Mouse (Mus musculus) liver, adult 2 months (tissue): ENCODE results near the gene Sept9. TPM values are rescaled to one million over a fixed set of nuclear protein-coding genes. Genes with fewer than 3 reads are reported as not detected.

Experiments
- DNase-seq: peaks from one replicate; pipeline ENCODE4 v3.0.0-alpha.2; 2011; ENCODE audit warnings: low read depth, low spot score; ENCODE audit errors: extremely low read depth
- H3K27ac ChIP-seq: fragments of 200-500 bp; replicated peaks from 2 replicates; pipeline ENCODE4 v1.5.1; 2012; ENCODE audit warnings: low read depth, mild to moderate bottlenecking, control low read depth, inconsistent platforms, low read length; ENCODE audit not compliant: insufficient read depth
- H3K27me3 ChIP-seq: fragments of 200-500 bp; 2 replicates; pipeline ENCODE4 v1.6.1; 2012; ENCODE audit warnings: mild to moderate bottlenecking, moderate library complexity, low read length, inconsistent platforms; ENCODE audit not compliant: control insufficient read depth, insufficient read depth
- H3K36me3 ChIP-seq: fragments of 200-500 bp; 2 replicates; pipeline ENCODE4 v1.6.1; 2012; ENCODE audit warnings: low read length, inconsistent platforms; ENCODE audit not compliant: control insufficient read depth, insufficient read depth
- H3K4me1 ChIP-seq: fragments of 200-500 bp; 2 replicates; pipeline ENCODE4 v1.6.1; 2011; ENCODE audit warnings: low read length; ENCODE audit not compliant: control insufficient read depth, insufficient read depth
- H3K4me3 ChIP-seq: fragments of 200-500 bp; 2 replicates; pipeline ENCODE4 v1.5.1; 2011; ENCODE audit warnings: low read depth, mild to moderate bottlenecking, control low read depth, low read length, moderate library complexity; ENCODE audit not compliant: insufficient read depth
- H3K79me2 ChIP-seq: fragments of 200-500 bp; 2 replicates; pipeline ENCODE4 v1.6.1; 2012; ENCODE audit warnings: inconsistent platforms, mild to moderate bottlenecking, low read length, moderate library complexity; ENCODE audit not compliant: control insufficient read depth, insufficient read depth
- H3K9ac ChIP-seq: fragments of 200-500 bp; 2 replicates; pipeline ENCODE4 v1.6.1; 2012; ENCODE audit warnings: low read depth, mild to moderate bottlenecking, control low read depth, inconsistent platforms, low read length
- CTCF ChIP-seq: fragments of 200-500 bp; IDR thresholded peaks from 2 replicates; pipeline ENCODE4 v1.5.1; 2011; ENCODE audit warnings: low read depth, low read length, control low read depth
- POLR2A ChIP-seq: fragments of 200-500 bp; IDR thresholded peaks from 2 replicates; pipeline ENCODE4 v1.6.1; 2011; ENCODE audit warnings: low read length, control low read depth; ENCODE audit not compliant: insufficient read depth; ENCODE audit errors: extremely low read depth
- WGBS: fragments of 180-500 bp; shearing (Covaris S2); methylation state at CpG from one replicate; pipeline ENCODE4 v1.1.7; 2018; 5-methylcytosine and 5-hydroxymethylcytosine counted together
- polyA plus RNA-seq: library from polyadenylated mRNA; depleted of rRNA; stranded (reverse); fragments of >200 nt; gene quantifications from 2 replicates; pipeline ENCODE4 v1.2.3, GENCODE M21; 2012
- total RNA-seq: library from RNA; depleted of rRNA; stranded (reverse); fragments of >200 nt; gene quantifications from 2 replicates; pipeline ENCODE4 v1.2.3, GENCODE M21; 2014

Sept9 gene
- total and polyA plus RNA-seq, 2 experiments = 18.8 to 21.2 TPM

DNA sequence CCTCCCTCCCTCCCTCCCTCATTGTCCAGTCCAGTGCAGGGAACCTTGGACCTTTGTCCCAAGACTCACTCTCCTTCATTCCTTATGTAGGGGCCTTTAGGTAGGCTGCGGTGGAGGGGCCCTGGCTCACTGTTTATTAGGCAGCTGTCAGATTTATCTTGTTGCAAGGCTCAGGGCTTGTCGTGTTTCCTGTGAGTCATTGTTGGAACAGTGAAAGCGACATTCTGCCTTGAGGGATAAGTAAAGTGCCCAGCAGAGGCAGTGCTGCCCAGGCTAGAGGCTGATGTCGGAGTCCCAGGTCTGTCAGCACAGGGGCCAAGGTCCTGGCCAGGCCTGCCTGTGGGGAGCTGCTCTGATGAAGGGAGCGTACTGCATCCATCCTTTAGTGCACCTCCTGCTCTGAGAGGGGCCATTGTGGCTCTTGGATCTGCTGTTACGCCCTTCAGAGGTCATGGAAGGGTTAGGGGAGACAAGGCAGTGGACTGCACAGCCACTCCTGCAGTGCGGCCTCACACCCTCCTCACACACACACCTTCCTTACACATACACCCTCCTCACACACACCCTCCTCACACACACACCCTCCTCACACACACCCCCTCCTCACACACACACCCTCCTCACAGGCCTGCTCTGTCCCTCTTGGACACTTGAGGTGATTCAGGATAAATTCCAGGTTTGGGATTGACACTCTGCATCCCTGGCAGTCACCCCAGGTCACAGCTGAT is 45.2 kb upstream of the Sept9 start:
- Histone ChIP-seq H3K79me2 (no peaks in the 10 kb centered on the region), H3K4me1 (no peaks in the 10 kb centered on the region), H3K36me3 (peaks cover 8% of the 10 kb centered on the region; the same call in 1 of the 2 replicates), H3K27me3 (no peaks in the 10 kb centered on the region), H3K27ac (no peak overlapping the region), H3K4me3 (no peak overlapping the region), H3K9ac (no peak overlapping the region)
- DNase-seq = no peak
- WGBS = 82% methylated on average over 7 of the region's 7 CpGs
- TF ChIP-seq POLR2A (no peak), CTCF (no peak)

DNA sequence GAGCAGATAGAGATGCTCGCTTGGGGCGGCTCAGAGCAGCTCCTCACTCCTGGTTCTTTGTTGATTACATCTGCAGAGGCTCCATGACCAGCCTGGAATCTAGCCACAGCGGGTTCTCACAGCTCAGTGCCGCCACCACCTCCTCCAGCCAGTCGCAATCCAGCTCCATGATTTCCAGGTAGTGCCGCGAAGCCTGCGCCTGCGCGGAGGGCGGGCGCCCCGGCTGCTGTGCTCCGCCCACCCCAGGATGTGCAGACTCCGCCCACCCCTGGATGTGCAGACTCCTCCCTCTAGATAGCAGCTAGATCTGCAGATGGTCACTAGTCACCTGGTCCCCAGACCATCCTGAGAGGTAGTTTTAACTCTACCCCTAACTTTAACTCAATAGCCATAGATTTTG is 42.7 kb upstream of the Sept9 start:
- 63% methylated on average over 15 of the region's 15 CpGs for WGBS
- no peak overlapping the region for H3K4me3 ChIP-seq
- no peak overlapping the region for H3K9ac ChIP-seq
- H3K79me2 ChIP-seq = no peaks in the 10 kb centered on the region
- H3K27me3 ChIP-seq = no peaks in the 10 kb centered on the region
- TF ChIP-seq POLR2A (no peak), CTCF (no peak)
- DNase-seq = no peak
- no peak overlapping the region for H3K27ac ChIP-seq
- H3K4me1 ChIP-seq = no peaks in the 10 kb centered on the region
- H3K36me3 ChIP-seq = no peaks in the 10 kb centered on the region; the same call in 1 of the 2 replicates

DNA sequence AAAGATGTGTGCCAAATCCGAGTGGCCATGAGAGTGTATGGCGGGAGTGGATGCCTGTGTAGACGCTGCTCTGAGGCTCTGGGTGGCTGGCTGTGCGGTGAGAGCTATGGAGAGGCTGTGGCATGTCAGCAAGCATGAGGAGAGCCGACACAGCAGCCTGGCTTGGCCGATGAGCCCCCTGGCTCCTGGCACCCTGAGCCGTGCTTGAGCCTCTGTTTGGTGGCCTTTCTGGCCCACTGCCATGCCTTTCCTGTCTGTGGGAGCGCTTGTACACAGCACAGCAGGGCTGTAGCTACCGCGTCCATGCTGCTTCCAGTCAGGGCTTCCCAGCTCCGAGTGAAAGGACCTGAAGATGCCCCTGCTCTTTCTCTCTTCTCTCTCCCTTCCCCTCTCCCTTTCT is 41.1 kb upstream of the Sept9 start:
- no peaks in the 10 kb centered on the region for H3K79me2 ChIP-seq
- H3K4me1 ChIP-seq = no peaks in the 10 kb centered on the region
- H3K36me3 ChIP-seq = no peaks in the 10 kb centered on the region; the same call in 1 of the 2 replicates
- no peak for TF ChIP-seq CTCF
- no peak for TF ChIP-seq POLR2A
- no peak overlapping the region for H3K9ac ChIP-seq
- 87% methylated on average over 11 of the region's 11 CpGs for WGBS
- H3K27ac ChIP-seq = no peak overlapping the region
- H3K4me3 ChIP-seq = no peak overlapping the region
- no peak for DNase-seq
- H3K27me3 ChIP-seq = no peaks in the 10 kb centered on the region

DNA sequence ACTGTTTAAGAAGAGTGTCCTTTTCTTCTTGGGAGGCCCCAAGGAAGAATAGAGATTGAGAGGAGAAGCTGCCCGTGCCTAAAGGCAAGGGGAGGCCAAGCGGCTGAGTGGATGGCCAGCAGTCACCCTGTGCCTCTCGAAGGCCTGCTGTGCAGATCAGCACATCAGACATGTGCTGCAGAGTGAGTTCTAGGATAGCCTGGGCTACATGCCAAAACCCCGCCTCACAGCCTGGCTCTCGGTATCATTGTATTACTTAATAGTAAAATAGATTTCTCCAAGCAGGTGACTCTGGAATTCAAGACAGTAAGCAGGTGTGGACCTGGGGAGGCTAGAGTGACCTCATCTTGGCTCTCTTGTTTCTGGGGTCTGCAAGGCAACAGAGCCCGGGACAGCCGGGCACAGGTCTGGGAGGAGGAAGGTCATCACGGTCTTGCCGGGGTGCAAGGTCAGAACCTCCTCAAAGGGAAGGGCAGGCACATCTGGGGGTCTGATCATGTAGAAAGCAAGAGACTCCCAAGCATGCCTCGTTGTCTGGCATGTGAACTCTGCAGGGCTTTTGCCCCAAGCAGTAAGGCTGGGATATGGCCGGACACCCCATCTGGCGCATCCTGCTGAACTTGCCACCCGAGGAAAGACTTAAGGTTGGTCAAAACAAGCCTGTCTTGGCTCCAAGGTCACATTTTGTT is 40.1 kb upstream of the Sept9 start:
- H3K27me3 ChIP-seq = no peaks in the 10 kb centered on the region
- peak; percentile 13 for DNase-seq
- 82% methylated on average over 13 of the region's 13 CpGs for WGBS
- H3K27ac ChIP-seq = no peak overlapping the region
- TF ChIP-seq POLR2A = no peak
- no peak for TF ChIP-seq CTCF
- H3K4me1 ChIP-seq = no peaks in the 10 kb centered on the region
- H3K79me2 ChIP-seq = no peaks in the 10 kb centered on the region
- no peaks in the 10 kb centered on the region; the same call in 1 of the 2 replicates for H3K36me3 ChIP-seq
- no peak overlapping the region for H3K9ac ChIP-seq
- H3K4me3 ChIP-seq = no peak overlapping the region

DNA sequence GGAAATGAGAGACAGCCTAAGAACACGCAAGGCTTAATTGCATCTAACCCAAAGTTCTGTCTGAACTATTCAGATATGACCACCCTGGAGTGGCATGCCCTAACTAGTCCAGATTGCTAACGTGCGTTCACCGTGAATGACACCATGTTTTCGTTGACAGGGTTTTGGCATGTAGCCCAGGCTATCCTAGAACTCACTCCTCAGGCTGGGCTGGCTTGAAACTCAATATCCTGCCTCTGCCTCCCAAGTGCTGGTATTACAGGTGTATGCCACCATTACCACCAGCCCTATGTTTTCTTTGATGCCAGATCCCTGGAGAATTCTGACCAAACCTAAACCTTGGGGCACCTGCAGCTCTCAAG is 39.5 kb upstream of the Sept9 start:
- H3K4me1 ChIP-seq = no peaks in the 10 kb centered on the region
- WGBS = 80% methylated on average over 5 of the region's 5 CpGs
- no peak for TF ChIP-seq POLR2A
- TF ChIP-seq CTCF = no peak
- no peak overlapping the region for H3K4me3 ChIP-seq
- no peaks in the 10 kb centered on the region; the same call in 1 of the 2 replicates for H3K36me3 ChIP-seq
- H3K27ac ChIP-seq = no peak overlapping the region
- H3K9ac ChIP-seq = no peak overlapping the region
- H3K79me2 ChIP-seq = no peaks in the 10 kb centered on the region
- no peaks in the 10 kb centered on the region for H3K27me3 ChIP-seq
- DNase-seq = no peak

GRCm38 (mm10) chr11:117160791-117161190 is 38.7 kb upstream of the Sept9 start:
- H3K4me1 ChIP-seq = no peaks in the 10 kb centered on the region
- TF ChIP-seq CTCF (no peak), POLR2A (no peak)
- no peak for DNase-seq
- no peaks in the 10 kb centered on the region; the same call in 1 of the 2 replicates for H3K36me3 ChIP-seq
- no peak overlapping the region for H3K9ac ChIP-seq
- no peak overlapping the region for H3K4me3 ChIP-seq
- no peak overlapping the region for H3K27ac ChIP-seq
- no peaks in the 10 kb centered on the region for H3K79me2 ChIP-seq
- WGBS = 94% methylated on average over 12 of the region's 12 CpGs
- H3K27me3 ChIP-seq = no peaks in the 10 kb centered on the region
